Mouse (Mus musculus) kidney, embryonic 14.5 days (tissue): ENCODE results near the gene Scrn3. TPM values are rescaled to one million over a fixed set of nuclear protein-coding genes. Genes with fewer than 3 reads are reported as not detected.
A peak's percentile ranks its signal among the peaks of the same experiment; 100 is the strongest.

Experiments
- ATAC-seq: fragments of 200-750 bp; cut with Nextera tagmentation; 2 replicates; pipeline ENCODE4 v1.8.0; 2017; ENCODE audit warnings: moderate number of reproducible peaks, mild to moderate bottlenecking, moderate TSS enrichment, moderate library complexity; ENCODE audit not compliant: low FRiP score, low TSS enrichment
- H3K27ac ChIP-seq: fragments of 300-500 bp; sonication (generic); 2 replicates; pipeline ENCODE4 v1.5.1; 2014; ENCODE audit warnings: low read depth, mild to moderate bottlenecking, low read length, moderate library complexity, mixed read lengths
- H3K27me3 ChIP-seq: fragments of 300-500 bp; sonication (generic); 2 replicates; pipeline ENCODE4 v1.6.1; 2014; ENCODE audit warnings: mild to moderate bottlenecking, low read length; ENCODE audit not compliant: control insufficient read depth, insufficient read depth
- H3K36me3 ChIP-seq: fragments of 300-500 bp; sonication (generic); 2 replicates; pipeline ENCODE4 v1.6.1; 2014; ENCODE audit warnings: low read length, mixed read lengths; ENCODE audit not compliant: control insufficient read depth, insufficient read depth
- H3K4me1 ChIP-seq: fragments of 300-500 bp; sonication (generic); 2 replicates; pipeline ENCODE4 v1.6.1; 2014; ENCODE audit warnings: low read length, mixed read lengths; ENCODE audit not compliant: control insufficient read depth, insufficient read depth
- H3K4me2 ChIP-seq: fragments of 300-500 bp; sonication (generic); replicated peaks from 2 replicates; pipeline ENCODE4 v1.6.1; 2014; ENCODE audit warnings: low read depth, mild to moderate bottlenecking, low read length
- H3K4me3 ChIP-seq: fragments of 300-500 bp; sonication (generic); 2 replicates; pipeline ENCODE4 v1.5.1; 2014; ENCODE audit warnings: mild to moderate bottlenecking, low read length
- H3K9ac ChIP-seq: fragments of 300-500 bp; sonication (generic); 2 replicates; pipeline ENCODE4 v1.6.1; 2014; ENCODE audit warnings: low read depth, mild to moderate bottlenecking, low read length, moderate library complexity
- H3K9me3 ChIP-seq: fragments of 300-500 bp; sonication (generic); 2 replicates; pipeline ENCODE4 v1.6.1; 2016; ENCODE audit warnings: low read length; ENCODE audit not compliant: control insufficient read depth
- WGBS: fragments of 180-500 bp; shearing (Covaris S2); extraction: QIAGEN DNeasy Blood & Tissue Kit; methylation state at CpG from one replicate; pipeline ENCODE4 v1.1.7; 2014; 5-methylcytosine and 5-hydroxymethylcytosine counted together
- polyA plus RNA-seq: library from polyadenylated mRNA; unstranded; fragments of >200 nt; fragmentation: Nextera tagmentation; extraction: Ambion mirVana; gene quantifications from 2 replicates; pipeline ENCODE4 v1.2.1, GENCODE M21; 2014

The Scrn3 gene
- polyA plus RNA-seq, 1 experiment from 2014 or later: 14.5 TPM

GRCm38 (mm10) chr2:73268281-73268680, 44.1 kb upstream of the Scrn3 start:
- ATAC-seq: no peak
- H3K9me3 ChIP-seq: no peaks in the 10 kb centered on the region
- H3K4me3 ChIP-seq: no peak overlapping the region
- H3K27ac ChIP-seq: no peak overlapping the region
- no peak overlapping the region for H3K9ac ChIP-seq
- H3K36me3 ChIP-seq: no peaks in the 10 kb centered on the region
- WGBS: 2% methylated on average over 12 of the region's 12 CpGs
- peaks cover 87% of the 10 kb centered on the region for H3K27me3 ChIP-seq
- H3K4me1 ChIP-seq: peaks cover 26% of the 10 kb centered on the region
- H3K4me2 ChIP-seq: no peak overlapping the region

GRCm38 (mm10) chr2:73268836-73269395, 43.5 kb upstream of the Scrn3 start:
- Histone ChIP-seq H3K4me3 (no peak overlapping the region), H3K27me3 (peaks cover 87% of the 10 kb centered on the region), H3K9ac (no peak overlapping the region), H3K4me2 (no peak overlapping the region), H3K36me3 (no peaks in the 10 kb centered on the region), H3K4me1 (peaks cover 32% of the 10 kb centered on the region), H3K27ac (no peak overlapping the region), H3K9me3 (no peaks in the 10 kb centered on the region)
- 6% methylated on average over 8 of the region's 8 CpGs for WGBS
- no peak for ATAC-seq

- Histone ChIP-seq H3K36me3 (no peaks in the 10 kb centered on the region), H3K4me1 (peaks cover 32% of the 10 kb centered on the region), H3K27ac (no peak overlapping the region), H3K27me3 (peaks cover 87% of the 10 kb centered on the region), H3K9me3 (no peaks in the 10 kb centered on the region), H3K4me2 (no peak overlapping the region), H3K9ac (no peak overlapping the region), H3K4me3 (no peak overlapping the region)
- ATAC-seq: no peak
- WGBS: 0% methylated on average over 14 of the region's 17 CpGs
These were observed 42.7 kb upstream of the Scrn3 start for GRCm38 (mm10) chr2:73269666-73270065.

GRCm38 (mm10) chr2:73270071-73270592, 42.3 kb upstream of the Scrn3 start:
- peaks cover 32% of the 10 kb centered on the region for H3K4me1 ChIP-seq
- peaks cover 86% of the 10 kb centered on the region for H3K27me3 ChIP-seq
- H3K36me3 ChIP-seq: no peaks in the 10 kb centered on the region
- H3K4me2 ChIP-seq: no peak overlapping the region
- no peak overlapping the region for H3K27ac ChIP-seq
- no peak overlapping the region for H3K4me3 ChIP-seq
- no peak overlapping the region for H3K9ac ChIP-seq
- no peak for ATAC-seq
- WGBS: 2% methylated on average over 14 of the region's 14 CpGs
- no peaks in the 10 kb centered on the region for H3K9me3 ChIP-seq

GRCm38 (mm10) chr2:73270593-73271458, 41.6 kb upstream of the Scrn3 start:
- Histone ChIP-seq H3K9me3 (no peaks in the 10 kb centered on the region), H3K27me3 (peaks cover 79% of the 10 kb centered on the region), H3K4me1 (peaks cover 32% of the 10 kb centered on the region), H3K27ac (no peak overlapping the region), H3K4me3 (peak overlapping the region; percentile 13), H3K4me2 (no peak overlapping the region; the same call in 1 of the 2 replicates), H3K9ac (no peak overlapping the region), H3K36me3 (no peaks in the 10 kb centered on the region)
- WGBS: under 1% methylated on average over 38 of the region's 38 CpGs
- ATAC-seq: no peak

GRCm38 (mm10) chr2:73271459-73272161, 40.8 kb upstream of the Scrn3 start, which contains the start of gene Sp9:
Gene Sp9 (plus strand): TSS chr2:73271925.
- WGBS: 1% methylated on average over 48 of the region's 48 CpGs
- peak within 1 kb of the TSS; percentile 56 for H3K4me2 ChIP-seq
- ATAC-seq: peak; percentile 77
- H3K4me1 ChIP-seq: peaks cover 32% of the 10 kb centered on the region
- H3K9me3 ChIP-seq: no peaks in the 10 kb centered on the region
- peaks cover 79% of the 10 kb centered on the region for H3K27me3 ChIP-seq
- peak within 1 kb of the TSS; percentile 37 for H3K4me3 ChIP-seq
- H3K27ac ChIP-seq: no peak within 1 kb of the TSS
- H3K36me3 ChIP-seq: no peaks in the 10 kb centered on the region
- no peak within 1 kb of the TSS for H3K9ac ChIP-seq

- Histone ChIP-seq H3K36me3 (no peaks in the 10 kb centered on the region), H3K27ac (no peak overlapping the region), H3K4me3 (peak overlapping the region; percentile 37), H3K4me1 (peaks cover 38% of the 10 kb centered on the region), H3K9me3 (no peaks in the 10 kb centered on the region), H3K9ac (no peak overlapping the region), H3K27me3 (peaks cover 79% of the 10 kb centered on the region), H3K4me2 (peak overlapping the region; percentile 56)
- ATAC-seq: no peak
- WGBS: 1% methylated on average over 54 of the region's 55 CpGs
These were observed 39.8 kb upstream of the Scrn3 start for GRCm38 (mm10) chr2:73272351-73273248.
